Mouse (Mus musculus) A20 (cell line): ENCODE measurements around the gene Cers2.
A peak's percentile ranks its signal among the peaks of the same experiment; 100 is the strongest.

Experiments
- DNase-seq: peaks from one replicate; pipeline ENCODE4 v3.0.0-alpha.2; 2011; ENCODE audit warnings: low read depth, low spot score

Gene Cers2

DNA sequence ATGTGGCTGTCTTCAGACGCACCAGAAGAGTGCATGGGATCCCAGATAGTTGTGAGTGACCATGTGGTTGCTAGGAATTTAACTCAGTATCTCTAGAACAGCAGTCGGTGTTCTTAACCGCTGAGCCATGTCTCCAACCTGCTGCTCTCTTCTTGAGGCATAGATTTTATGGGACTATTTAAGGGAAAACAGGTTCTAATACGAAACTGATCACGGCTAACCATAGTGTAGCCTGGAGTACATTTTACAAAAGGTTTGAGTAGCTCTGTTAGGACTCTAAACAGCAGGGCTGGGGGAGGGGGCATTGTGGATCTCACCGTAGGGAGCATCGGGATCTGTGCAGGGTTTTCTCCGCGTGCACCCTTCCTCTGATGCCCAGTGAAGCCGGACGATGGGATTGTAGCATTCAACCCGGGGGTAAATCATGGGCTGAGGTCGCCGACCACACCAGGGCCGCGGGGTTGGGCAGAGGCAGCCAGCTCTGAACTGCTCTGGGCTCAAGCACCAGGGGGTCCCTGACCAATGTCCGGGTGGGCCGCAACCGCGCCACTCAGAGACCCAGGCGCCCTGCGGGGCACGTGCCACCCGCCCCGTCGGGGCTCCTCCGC, at the start of gene Cers2:
Gene Cers2, plus strand, starts transcription at position 306 of the 608 bp plus-strand sequence.
- DNase-seq = peak; percentile 69

DNA sequence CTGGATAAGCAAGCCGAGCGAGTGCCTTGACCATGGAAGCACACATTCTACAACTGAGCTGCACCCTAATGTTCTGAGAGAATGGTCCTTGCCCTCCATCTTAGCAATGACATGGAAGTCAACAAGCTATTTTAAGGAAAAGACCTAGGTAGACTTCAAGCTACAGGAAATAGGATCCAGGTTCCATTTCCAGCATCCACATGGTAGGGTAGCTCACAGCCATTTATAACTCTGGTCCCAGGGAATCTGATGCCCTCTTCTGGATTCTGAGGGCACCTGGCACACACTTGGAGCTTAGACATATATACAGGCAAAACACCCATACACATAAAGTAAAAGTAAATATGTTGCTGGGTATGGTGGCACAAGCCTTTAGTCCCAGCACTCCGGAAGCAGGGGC, 48.5 kb upstream of the Cers2 start:
- no peak for DNase-seq

DNA sequence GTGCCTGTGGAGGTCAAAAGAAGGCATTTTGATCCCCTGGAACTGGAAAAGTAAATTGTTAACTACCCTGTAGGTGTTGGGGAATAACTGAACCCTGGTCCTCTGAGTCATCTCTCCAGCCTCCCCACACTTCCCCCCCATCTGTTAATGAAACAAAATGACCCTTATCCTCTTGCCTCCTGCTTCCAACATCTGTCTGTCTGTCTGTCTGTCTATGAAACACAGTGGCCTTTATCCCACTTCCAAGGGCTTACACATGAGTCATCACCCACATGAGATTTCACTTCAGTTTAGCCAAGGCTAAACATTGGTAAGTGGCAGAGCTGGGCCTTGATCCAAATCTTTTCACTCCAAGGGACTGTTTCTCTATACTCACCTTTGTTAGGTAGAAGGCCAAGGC, 46.7 kb upstream of the Cers2 start:
- no peak for DNase-seq

DNA sequence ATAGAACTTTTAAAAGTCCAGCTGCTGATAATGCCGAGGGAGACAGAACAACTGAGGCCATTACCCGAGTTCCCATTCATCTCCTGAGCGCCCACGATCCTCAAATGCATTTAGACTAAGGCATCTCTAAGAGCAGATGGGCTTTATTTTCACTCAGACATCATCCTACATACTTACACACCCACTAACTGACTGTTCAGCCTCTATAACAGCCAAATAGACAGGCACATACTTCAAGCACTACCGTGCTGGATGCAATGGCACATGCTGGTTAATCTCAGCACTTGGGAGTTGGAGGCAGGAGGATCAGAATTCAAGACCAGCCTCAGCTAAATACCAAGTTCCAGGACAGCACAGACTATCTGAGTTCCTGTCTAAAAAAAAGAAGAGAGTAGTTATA, 44.8 kb upstream of the Cers2 start:
- DNase-seq = no peak

DNA sequence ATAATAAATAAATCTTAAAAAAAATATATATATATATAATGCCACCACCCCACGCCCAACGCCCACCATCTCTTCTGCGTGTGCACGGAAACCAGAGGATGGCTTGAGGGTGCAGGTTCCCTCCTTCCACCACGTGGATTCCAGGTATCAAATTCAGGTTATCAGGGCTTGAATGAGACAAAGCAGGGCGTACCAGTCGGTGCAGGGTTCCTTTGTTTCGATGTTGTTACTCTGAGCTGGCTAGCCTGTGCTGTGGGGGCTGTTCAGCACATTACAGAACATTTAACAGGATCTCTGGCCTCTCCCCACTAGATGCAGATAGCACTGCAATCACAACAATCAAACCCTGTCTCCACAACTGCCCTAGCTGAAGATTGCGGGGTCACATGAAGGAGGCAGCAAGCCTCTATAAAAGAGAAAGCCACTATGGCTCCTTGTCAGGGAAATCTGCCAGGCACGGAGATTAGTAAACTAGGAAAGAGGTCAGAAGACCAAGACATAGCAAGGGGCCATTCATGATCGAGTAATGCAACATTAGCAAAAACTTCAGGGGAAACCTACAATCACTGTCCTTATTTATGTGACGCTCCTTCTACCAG, 43.7 kb upstream of the Cers2 start:
- DNase-seq = no peak

DNA sequence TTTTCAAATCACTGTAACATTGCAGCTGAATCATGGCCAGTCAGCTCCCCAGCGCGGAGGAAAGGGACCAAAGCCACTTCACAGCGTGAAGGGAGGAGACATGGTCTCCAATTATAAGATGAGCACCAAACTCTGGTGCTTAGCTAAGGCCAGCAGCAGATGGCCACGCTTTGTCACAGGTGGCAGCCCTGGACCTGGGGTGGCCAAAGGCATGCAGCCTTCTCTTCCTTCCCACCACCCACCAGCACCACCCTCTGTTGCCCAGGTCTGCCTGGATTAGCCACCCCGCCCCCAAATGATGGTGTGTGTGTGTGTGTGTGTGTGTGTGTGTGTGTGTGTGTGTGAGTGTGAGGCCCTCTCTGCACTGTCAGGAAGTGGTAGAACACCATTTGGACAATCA, 41.1 kb upstream of the Cers2 start:
- DNase-seq = no peak

DNA sequence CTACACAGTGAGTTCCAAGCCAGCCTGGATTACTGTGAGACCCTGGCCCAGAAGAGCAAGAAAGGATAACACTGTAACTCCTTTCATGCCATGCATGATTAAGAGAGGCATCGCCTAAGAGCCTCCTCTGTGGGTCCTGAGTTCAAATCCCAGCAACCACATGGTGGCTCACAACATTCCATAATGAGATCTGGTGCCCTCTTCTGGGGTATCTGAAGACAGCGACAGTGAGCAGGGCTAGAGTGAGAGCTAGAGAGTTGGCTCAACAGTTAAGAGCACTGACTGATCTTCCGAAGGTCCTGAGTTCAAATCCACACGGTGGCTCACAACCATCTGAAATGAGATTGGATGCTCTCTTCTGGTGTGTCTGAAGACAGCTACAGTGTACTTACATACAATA, 40.1 kb upstream of the Cers2 start:
- DNase-seq = no peak

DNA sequence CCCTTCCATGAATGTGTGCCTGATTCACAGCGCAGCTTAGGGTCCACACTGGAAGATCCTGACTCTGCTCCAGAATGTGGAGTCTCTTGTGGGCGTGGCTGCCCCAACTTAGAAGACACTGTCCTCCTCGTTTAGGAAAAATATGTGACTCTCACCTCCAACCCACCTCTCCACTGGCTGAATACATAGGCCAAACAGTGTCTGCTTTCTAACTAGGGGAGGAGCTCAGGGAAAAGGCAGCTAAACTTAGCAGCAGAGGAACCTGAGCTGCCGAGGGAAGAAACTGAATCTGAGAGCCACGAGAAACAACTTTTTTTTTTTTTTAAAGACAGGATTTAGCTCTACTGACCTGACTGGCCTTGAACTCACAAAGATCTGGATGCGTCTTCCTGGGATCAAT, 39.4 kb upstream of the Cers2 start:
- DNase-seq = no peak

DNA sequence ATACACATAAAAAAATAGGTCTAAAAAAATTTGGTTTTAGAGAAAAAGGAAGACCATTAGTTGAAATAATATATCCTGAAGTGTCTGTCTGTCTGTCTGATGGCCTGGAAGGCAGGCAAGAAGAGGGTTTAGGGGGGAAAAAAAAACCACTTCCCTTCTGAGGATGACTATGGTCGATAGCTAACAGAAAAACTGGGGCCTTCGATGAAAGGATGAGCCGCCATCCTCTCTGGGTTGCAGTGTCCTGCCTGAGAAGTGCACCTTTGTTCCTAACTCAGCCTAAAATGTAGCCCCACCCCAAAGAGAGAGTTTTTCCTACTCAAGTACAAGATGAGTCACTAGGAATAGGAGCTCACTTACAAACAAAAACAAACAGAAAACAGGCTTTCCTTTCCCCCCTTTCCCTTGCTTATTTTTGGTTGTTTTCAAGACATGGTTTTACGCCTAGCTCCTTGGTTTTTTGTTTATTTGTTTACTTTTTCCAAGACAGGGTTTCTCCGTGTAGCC, 38.1 kb upstream of the Cers2 start:
- DNase-seq = no peak

DNA sequence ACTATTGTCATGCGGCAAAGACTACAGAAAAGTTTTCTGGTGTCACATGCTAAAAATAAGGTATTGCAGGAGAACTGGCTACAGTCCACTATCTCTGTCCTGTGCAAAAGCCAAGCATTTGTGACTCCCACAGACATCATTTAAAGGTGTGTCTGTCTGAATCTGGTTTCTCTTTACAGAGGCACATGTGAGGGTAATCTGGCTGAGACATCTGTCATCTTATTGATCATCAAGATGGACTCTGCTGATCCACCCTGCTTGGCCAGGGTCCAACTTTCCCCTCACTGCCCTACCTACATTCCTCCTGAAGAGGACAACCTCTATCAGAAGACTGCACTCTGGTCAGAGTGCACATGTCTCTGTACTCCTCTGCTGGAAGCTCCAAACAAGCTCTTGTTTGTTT, 37.4 kb upstream of the Cers2 start:
- DNase-seq = no peak

DNA sequence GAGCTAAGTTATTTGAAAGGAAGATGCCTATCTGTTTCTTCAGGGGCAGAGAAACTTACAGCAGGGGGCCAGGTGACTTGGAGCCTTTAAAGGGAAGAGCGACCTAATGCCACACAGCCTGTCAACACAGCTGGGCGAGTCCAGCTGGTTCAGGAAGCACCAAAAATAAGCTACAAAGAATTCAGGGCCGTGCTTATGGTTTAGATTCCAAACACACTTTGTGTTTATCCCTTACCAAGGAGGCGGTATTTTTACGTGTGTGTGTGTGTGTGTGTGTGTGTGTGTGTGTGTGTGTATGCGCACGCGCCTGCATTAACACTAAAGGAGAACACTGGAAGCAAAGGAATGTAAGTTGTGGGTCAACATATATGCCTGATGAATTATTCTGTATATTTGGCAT, 33.8 kb upstream of the Cers2 start:
- peak; percentile 68 for DNase-seq

DNA sequence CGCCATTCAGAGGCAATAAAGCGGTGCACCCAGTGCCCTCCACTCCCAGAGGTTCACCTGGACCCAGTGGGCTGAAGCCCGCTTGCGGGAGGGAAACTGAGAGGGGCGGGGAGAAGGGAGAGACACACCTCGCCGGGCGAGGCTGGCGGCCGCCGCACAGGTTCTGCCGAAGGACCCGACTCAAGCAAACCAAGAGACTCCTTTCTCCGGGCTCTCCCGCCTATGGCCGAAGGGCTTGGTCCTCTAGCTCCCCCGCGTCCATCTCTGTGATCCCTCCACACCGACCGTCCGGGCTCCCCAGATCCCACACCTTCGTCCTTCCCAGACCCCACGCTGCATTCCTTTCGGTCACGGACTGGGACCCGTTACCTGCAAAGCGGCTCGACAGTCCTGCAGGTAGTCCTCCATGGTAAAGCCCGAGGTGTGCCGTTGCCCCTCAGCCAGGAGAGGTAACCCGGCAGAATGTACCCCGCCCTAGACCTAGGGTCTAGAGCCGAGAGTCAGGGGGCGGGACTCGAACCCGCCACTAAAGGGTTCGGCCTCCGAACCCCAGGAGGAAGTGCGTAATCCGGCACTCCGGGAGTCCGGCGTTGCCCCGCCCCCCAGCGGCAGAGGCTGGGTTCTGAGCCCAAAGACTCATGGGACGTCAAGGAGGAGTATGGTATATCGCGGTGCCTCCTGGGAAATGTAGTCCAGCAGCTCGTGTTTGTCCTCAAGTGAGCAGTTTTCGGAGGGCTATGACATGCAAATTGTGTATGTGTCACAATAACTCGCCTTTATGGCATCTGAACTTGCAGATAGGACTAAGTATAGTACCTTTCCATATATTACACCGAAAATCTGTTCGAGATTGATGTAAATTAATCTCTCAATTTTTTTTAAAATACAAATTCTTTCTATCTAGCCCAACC, 33.1 kb upstream of the Cers2 start, which contains the start of the genes Mindy1 and Prune1:
Gene Mindy1, plus strand, starts transcription at position 130 of the 911 bp plus-strand sequence.
Gene Prune1, minus strand, starts transcription at position 861 of the 911 bp plus-strand sequence.
- DNase-seq = peak; percentile 99

DNA sequence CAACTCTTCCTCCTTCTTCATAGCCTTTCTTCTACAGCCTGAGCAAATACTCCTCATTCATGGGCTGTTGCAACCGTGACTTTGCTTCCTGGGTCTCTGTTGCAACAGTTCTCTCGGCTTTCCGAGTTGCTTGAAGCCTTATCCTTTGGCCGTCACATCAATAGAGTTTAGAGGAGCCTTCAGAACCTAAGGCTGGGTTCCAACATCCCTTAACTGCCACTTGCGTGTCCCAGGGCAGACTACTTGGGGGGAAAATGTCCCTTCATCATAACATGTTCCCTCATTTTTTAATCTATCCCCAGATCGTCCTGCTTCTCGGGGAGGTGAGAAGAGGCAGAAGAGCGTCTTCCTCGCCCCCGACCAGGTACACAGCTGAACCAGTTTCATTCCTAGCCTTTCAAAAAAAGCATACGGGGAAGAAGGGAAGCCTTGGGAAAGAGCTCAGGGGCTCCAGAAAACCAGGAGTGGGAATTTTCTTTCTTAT, 32.2 kb upstream of the Cers2 start:
- peak; percentile 75 for DNase-seq

DNA sequence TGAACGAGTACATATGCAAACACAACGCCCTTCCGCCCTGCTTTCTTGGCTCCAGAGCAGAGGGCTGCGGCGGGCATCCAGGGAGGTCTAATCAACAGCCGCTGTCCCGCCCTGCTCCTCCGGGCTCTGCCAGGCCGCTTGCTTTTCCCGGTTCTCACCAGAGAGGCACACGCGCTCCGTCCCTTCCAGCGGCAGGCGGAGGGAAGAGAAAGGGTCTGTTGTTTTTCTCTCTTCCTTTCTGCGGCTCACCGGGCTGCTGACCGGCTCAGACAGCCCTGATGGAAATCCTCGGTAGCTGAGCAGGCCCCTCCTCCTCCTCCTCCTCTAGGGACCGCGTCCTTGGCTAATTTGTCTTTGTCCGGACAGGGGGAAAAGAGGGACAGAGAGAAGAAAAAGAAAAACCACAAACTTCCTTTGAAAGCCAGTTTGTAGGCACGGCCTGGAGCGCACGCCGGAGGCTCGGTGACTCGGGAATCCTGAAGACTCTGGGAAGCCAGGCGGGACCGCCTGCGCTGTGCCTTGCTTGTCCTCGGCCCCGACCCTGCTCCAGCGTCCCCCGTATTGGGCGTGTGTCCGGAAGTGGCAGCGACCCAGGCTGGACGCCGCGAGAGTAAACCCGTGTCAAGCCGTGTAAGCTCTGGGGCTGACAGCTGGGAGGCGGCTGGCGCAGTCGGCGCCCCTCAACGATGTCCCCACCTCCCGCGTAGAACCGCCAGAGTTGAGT, 31.6 kb upstream of the Cers2 start:
- DNase-seq = peak; percentile 81

DNA sequence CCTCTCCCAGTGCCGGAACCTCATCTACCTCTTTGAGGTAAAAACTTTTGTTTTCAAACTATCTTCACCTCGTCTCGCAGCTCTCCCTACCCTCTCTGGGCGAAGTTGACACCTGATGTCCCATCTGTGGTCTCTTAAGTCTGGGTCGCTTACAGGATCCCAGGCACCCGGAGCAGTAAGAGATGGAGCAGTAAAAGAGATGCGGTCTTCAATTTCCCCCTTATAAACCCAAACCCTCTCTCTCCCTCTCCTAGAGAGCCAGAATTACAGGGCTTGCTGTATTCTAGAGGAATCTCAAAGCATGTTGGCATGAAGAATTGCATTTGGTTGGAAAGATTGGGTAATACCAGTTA, 31.0 kb upstream of the Cers2 start:
- no peak for DNase-seq

DNA sequence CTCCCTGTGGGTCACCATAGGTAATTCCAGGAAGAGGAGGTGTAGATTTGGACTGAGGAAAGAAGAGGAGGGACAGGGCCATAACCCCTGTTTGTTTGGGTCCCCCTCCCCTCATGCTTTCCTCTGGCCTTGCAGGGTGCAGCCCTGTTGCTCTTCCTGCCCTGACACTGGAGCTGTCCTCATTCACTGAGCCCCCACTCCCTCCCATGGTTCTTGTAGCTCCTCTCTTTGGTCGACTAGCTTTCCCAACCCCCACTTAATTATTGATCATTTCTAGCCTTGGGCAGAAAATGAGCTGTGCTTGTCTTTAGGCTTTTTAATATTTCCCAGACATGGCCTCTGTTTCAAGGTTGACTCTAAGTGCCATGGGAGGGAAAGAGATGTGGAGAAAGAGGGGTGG, 30.5 kb upstream of the Cers2 start:
- DNase-seq = no peak

DNA sequence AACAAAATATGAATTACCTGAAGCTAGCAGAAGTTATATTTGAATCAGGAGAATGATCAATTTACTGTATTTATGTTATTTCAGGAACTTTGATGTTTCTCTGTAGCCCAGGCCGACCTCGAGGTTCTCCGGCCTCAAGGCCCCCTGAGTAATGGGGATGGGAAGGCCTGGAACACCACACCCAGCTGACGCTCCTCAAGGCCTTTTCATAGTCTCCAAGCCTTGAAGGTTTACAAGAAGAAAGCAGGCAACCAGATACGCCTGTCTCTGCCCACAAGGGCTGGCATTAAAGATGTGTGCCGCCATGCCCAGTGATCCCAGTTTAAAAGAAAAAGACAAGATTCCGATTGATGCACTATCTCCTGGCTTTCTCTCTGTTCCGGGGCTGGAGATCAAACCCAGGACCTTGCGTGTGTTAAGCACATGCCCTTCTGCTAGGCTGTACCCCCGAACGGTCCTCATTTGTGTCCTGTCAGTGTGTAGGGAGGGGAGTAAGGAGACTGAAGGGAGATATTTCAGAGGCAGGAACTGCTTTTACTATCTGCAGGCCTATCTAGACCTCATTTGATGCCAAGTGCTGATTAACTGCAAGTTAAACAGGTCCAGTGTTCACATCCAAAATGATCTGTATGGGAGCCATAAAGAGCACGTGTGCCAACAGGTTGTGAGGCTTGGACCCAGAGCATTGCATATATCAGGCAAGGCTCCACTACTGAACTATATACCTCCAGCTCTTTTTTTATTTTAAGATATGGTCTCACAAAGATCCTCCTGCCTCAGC, 29.9 kb upstream of the Cers2 start:
- no peak for DNase-seq

DNA sequence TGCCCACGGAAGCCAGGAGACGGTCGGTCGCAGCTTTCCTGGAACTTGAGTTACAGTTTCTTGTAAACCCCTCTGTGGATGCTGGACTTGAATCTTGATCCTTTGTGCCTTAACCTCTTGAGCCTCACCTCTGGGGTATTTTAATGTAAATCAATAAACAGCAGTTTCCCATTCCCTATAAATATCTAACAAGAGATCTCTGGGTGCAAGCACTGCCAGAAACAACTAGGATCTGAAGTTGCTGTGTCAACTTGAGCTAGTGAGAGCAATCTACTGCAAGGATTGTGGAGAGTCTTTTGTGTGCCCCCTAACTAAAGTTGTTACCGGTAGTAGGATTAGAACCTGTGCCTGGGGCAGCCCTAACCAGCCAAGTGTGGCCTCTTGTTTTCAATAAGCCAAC, 29.2 kb upstream of the Cers2 start:
- no peak for DNase-seq

DNA sequence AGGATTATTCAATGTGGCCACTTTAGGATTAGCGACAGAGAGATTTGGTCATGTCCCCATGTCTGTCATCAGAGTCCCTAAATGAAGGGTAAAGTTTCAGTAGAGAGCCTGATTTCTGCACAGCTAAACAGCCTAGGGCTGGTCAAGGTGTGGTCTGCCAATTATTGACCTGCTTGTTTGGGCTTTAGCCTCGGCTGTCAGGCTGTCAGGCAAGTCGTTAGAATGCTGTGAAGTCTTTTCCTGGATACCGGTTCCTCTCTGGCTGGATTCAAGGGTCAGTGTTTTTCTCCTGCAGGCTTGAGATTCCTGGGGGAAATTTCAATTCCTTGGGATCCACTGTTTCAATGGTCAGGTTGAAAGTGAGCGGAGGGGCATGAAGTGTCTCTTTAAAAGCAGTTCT, 28.6 kb upstream of the Cers2 start:
- no peak for DNase-seq

DNA sequence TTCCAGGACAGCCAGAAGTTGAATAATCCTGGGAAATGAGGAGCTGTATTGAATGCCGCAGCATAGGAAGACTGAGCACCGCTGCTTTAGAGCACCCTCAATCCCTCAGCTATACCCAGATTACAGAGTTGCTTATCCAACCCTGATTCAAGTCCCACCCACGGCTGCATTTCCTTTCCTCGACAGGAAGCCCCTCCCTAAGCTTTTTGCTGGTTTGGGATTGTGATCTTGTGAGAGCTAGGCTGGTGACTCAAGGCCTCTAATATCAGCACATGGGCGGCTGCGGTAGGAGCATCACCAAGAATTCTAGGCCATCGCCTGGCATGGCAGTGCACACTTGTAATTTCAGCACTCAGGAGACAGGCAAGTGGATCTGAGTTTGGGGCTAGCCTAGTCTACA, 28.1 kb upstream of the Cers2 start:
- DNase-seq = no peak

DNA sequence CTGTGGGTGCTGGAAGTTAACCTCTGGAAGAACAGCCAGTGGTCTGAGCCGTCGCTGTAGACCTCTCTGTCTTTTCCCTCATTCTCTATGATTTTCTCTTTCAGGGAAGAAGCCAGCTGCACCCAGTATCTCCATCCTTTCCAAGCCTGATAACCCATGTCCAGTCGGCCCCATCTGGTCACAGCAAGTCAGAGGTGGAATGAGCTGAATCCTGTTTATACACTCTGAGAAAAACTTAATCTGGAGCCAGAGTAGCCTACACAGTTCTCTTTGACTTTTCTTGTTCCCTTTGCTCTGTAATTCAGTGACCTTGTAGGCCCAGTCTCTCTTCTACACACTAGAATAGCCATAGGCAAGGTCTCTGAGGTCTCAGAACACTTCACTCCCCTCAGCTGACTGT, 27.1 kb upstream of the Cers2 start:
- DNase-seq = no peak
